Mouse (Mus musculus) lung, adult 2 months (tissue): ENCODE results near the gene Gm10382. TPM values are rescaled to one million over a fixed set of nuclear protein-coding genes. Genes with fewer than 3 reads are reported as not detected.
"Not testable (repeated sequence)": the region's sequence is repeated elsewhere in the genome, so short reads cannot be mapped to it uniquely, and the experiment has no call there.

Experiments
- DNase-seq: peaks from one replicate; pipeline ENCODE4 v3.0.0; 2022
- H3K4me1 ChIP-seq: fragments of 200-500 bp; 2 replicates; pipeline ENCODE4 v1.6.1; 2011; ENCODE audit warnings: low read length; ENCODE audit not compliant: control insufficient read depth, insufficient read depth
- H3K4me3 ChIP-seq: fragments of 200-500 bp; replicated peaks from 2 replicates; pipeline ENCODE3; 2011; ENCODE audit warnings: low read depth, mild to moderate bottlenecking, control low read depth, low read length; ENCODE audit errors: extremely low read depth
- CTCF ChIP-seq: fragments of 200-500 bp; IDR thresholded peaks from 2 replicates; pipeline ENCODE4 v1.5.1; 2011; ENCODE audit warnings: mild to moderate bottlenecking, low read length, control low read depth; ENCODE audit not compliant: insufficient read depth
- POLR2A ChIP-seq: fragments of 200-500 bp; IDR thresholded peaks from 2 replicates; pipeline ENCODE4 v1.6.1; 2011; ENCODE audit warnings: low read depth, mild to moderate bottlenecking, control low read depth, low read length, borderline replicate concordance; ENCODE audit errors: extremely low read depth
- WGBS: fragments of 180-500 bp; shearing (Covaris S2); methylation state at CpG from one replicate; pipeline ENCODE4 v1.1.7; 2018; 5-methylcytosine and 5-hydroxymethylcytosine counted together
- polyA plus RNA-seq: library from polyadenylated mRNA; depleted of rRNA; stranded (reverse); fragments of >200 nt; gene quantifications from 2 replicates; pipeline ENCODE4 v1.2.3, GENCODE M21; 2012

Gene Gm10382
- polyA plus RNA-seq, 1 experiment: 0.25 TPM

DNA sequence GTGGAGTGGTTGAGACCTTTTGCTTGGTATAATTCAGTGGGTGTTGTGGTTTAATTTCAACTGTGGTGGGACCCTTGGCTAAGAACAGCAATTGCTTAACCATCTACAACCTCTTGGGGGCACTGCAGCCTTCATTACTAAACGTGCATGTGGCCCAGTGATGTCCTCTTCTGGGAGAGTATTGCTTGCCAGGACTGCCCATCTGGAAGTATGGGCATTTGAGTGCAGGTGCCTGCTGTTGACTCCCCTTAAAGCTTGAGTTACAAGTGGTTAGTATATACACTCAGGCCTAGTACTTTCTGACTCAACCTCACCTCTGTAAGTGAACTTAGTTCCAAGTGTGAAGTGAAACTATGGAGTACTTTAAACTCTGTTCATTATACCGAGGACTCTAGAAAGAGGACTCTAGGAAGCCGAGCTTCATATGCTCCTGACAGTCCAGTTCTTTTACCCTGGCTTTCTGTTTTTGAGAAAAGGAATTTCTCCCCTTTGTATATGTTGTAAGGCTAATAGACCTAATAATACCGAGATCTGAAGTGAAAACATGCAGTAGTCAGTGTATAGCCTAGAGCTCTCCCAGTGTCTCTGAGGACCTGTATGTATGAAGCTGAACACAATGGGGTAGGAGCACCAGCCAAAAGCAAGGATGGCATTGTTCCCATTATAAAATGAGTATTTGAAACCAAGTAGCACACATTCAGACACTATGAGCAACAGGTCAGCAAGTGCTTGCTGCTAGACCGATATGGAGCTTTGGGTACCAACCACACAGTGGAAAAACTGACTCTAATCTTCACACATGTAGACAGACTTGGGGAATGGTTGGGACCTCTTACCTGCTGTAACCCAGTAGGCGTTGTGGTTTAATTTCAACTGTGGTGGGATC is 6.2 kb upstream of the Gm10382 start:
- H3K4me1 ChIP-seq: peaks cover 24% of the 10 kb centered on the region
- peak; percentile 50 for DNase-seq
- no peak overlapping the region for H3K4me3 ChIP-seq
- WGBS: 27% methylated on average over 6 of the region's 6 CpGs
- peak; percentile 12; the same call in 1 of the 2 replicates for TF ChIP-seq POLR2A
- peak; percentile 62 for TF ChIP-seq CTCF

DNA sequence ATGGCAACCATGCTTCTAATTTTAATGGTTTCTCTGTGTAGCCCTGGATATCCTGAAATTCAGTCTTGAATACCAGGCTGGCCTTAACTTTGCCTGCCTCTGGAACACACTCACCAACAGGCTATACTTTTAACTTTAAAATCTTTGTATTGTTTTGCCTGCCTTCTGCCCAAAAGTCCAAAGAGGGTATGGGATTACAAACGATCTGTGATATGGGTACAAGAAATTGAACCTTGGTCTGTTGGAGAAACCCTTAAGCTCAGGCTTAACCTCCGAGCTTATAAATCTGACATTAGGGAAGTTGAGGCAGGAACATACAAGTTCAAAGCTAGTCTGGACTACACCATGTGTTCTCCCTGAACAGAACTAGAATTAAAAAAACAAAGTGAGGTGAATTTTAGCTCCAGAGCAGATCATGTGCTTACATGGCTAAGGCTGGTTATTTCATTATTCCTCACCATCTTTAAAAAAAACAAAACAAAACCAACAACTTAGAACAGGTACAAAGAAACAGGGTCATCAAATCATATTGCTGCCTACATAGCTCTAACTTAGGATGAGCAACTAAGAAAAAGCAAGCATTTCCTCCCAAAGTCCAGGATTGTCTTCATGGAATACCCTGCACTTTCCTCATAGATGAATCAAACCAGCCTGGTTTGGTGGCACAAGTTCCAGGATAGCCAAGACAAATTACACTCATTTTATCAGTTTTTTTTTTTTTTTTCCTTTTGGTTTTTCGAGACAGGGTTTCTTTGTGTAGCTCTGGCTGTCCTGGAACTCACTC is 5.3 kb upstream of the Gm10382 start:
- Histone ChIP-seq H3K4me3 (no peak overlapping the region), H3K4me1 (peaks cover 24% of the 10 kb centered on the region)
- no peak for DNase-seq
- TF ChIP-seq CTCF (no peak), POLR2A (peak; percentile 33; the same call in 1 of the 2 replicates)
- WGBS: 47% methylated on average over 3 of the region's 3 CpGs

DNA sequence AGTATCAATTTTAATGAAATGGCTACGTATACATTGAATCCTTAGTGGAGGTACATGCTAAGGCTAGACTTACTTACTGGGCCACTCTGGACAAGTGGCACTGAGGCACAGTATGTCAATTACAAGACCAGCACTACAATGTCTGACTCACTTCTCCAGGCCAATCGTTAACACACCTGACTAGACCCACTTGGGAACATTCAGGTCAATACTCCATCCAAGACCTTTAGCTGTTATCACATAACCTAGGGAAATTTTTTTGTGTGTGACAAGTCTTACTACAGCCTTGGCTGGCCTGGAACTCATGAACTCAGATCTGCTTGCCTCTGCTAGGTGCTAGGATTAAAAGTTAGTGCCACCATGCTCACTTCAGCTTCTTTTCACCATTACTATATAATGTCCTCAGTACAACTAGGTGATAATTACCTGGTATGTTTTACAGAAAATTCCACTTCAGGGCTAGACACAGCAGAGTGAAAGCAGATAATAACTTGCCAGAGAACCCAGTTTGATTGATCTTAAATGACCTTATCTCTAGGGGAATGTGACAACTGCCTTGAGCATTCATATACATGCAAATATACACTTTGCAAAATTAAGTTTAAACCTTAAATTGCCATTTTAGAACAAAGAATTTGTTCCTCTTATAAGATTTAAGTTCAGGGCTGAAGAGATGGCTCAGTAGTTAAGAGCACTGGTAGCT is 4.5 kb upstream of the Gm10382 start:
- no peak overlapping the region for H3K4me3 ChIP-seq
- WGBS: 58% methylated on average over 2 of the region's 2 CpGs
- DNase-seq: no peak

DNA sequence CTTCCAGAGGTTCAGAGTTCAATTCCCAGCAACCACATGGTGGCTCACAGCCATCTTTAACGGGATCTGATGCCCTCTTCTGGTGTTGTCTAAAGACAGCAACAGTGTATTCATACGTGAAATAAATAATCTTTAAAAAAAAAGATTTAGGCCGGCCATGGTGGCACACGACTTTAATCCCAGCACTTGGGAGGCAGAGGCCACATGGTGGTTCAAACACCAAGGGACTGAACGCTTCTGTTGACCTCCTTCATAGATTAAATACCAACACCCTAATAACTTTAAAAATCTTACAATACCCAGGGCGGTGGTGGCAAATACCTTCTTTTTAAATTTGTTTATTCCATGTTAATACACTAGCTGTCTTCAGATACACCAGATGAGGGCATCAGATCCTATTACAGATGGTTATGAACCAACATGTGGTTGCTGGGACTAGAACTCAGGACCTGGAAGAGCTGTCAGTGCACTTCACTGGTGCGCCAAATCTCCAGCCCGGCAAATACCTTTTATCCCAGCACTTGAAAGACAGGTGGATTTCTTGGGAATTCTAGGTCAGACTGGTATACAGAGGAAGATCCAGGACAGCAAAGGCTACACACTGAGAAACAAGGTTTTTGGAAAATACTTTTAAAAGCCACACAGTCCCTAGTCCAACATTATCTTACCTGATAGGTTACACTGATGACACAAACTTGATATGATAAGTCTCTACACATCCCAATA is 3.7 kb upstream of the Gm10382 start:
- H3K4me3 ChIP-seq: peak overlapping the region; percentile 21
- WGBS: 37% methylated on average over 8 of the region's 8 CpGs
- TF ChIP-seq POLR2A (peak; percentile 45; the same call in 1 of the 2 replicates), CTCF (no peak)
- H3K4me1 ChIP-seq: peaks cover 26% of the 10 kb centered on the region
- DNase-seq: no peak

More for the DNA sequence above, 4.5 kb upstream of the Gm10382 start:
- peaks cover 24% of the 10 kb centered on the region for H3K4me1 ChIP-seq
- TF ChIP-seq POLR2A: no peak
- no peak for TF ChIP-seq CTCF

DNA sequence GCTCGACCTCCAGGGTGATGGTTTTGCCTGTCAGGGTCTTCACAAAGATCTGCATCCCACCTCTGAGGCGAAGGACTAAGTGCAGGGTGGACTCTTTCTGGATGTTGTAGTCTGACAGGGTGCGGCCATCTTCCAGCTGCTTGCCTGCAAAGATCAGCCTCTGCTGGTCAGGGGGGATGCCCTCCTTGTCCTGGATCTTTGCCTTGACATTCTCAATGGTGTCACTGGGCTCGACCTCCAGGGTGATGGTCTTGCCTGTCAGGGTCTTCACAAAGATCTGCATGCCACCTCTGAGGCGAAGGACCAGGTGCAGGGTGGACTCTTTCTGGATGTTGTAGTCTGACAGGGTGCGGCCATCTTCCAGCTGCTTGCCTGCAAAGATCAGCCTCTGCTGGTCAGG is 1.8 kb upstream of the Gm10382 start:
- WGBS: 57% methylated on average over 5 of the region's 6 CpGs
- DNase-seq, H3K4me3 ChIP-seq: not testable (repeated sequence)
- peaks cover 30% of the 10 kb centered on the region for H3K4me1 ChIP-seq

DNA sequence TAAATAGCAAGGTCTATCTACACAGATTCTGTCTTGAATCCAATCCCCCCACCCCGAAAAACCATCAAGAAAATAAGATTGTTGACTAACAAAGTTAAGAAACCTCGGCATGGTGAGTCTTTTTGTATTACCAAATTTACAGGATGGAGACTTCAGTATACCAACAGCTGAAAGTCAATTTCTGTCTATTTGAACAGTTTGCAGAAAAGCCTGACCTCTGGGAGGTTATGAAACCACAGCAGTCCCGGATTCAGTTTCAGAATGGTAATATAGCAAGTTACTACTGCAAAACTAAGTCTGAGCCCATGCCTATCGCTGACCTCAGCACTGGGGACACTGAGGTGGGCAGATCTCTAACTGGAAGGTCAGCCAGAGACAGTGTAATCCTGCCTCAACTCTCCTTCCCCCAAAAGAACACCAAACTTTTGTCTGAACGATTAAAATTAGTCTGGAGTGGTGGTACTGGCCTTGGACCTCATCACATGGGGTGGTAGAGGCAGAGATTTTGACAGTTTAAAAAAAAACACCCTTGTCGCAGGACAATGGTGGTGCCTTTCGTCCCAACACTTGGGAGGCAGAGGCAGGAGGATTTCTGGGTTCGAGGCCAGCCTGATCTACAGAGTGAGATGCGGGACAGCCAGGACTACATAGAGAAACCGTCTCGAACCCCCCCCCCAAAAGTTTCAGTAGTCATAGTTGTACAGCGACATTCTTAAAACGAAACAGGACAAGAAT is 597 bp upstream of the Gm10382 start:
- Histone ChIP-seq H3K4me1 (peaks cover 23% of the 10 kb centered on the region), H3K4me3 (peak overlapping the region; percentile 94)
- TF ChIP-seq POLR2A: peak; percentile 60; the same call in 1 of the 2 replicates
- no peak for TF ChIP-seq CTCF
- WGBS: 5% methylated on average over 13 of the region's 13 CpGs
- DNase-seq: no peak

DNA sequence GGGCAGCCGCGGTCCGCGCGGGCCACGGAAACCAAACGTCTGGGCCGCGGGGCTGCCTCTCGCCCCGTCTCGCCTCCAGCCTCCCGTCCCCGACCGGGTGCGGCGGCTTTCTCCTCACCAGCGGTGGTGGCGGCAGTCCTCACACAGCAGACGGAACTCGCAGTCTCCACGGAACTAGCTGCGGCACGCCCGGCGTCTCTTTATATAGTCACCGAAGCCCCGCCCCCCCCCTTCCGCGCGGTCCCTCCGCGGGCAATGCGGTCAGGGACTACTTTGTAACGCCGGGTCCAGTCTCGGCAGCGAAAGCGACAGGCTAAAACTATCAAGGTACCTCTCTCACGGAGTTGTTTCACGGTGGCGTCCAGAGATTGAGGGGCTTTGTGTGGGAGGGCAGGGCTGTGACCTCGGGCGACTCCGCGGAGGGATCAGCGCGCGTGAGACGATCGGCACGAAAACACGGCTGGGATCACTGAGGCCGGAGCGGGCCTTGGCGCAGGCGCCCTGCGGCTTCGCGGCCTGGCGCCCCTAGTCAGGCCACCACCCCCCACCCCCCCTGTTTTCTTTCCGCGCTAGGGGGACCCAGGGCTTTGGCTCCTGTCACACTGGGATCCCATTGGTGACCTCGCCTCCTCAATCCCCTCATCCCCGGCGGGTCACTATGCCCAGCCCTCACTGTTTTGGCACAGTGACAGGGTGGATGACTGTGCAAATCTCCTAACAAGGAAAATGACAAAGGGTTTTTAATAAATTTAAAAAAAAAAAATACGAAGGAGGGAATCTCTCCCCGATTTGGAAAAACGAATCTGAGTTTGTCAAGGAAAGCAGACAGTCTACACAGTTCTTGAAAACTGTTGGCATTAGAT is 688 bp downstream of the Gm10382 start, which contains the start of gene Ubc:
Gene Ubc (minus strand): TSS at position 624 of the 863 bp plus-strand sequence.
- WGBS: under 1% methylated on average over 69 of the region's 69 CpGs
- H3K4me3 ChIP-seq: peak within 1 kb of the TSS; percentile 94
- TF ChIP-seq POLR2A (peak; percentile 99), CTCF (no peak)
- H3K4me1 ChIP-seq: peaks cover 17% of the 10 kb centered on the region
- DNase-seq: peak; percentile 89

DNA sequence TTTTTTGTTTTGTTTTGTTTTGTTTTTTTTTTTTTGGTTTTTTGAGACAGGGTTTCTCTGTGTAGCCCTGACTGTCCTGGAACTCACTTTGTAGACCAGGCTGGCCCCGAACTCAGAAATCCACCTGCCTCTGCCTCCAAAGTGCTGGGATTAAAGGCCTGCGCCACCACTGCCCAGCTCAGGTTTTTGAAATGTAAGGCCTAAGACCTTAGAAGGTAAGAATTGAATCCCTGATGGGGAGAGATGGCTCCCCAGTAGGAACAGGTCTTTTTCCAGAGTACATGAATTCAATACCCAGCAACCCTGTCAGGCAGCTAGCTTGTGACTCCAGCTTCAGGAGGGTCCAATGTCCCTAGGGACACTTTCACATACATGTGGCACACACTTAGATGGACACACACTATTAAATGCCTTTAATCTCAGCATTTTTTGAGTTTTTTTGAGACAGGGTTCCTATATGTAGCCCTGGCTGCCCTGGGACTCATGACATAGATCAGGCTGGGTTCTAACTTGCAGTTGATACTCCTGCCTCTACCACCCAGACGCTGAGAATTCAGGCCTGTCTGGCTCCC is 1.9 kb downstream of the Gm10382 start:
- Histone ChIP-seq H3K4me1 (peaks cover 10% of the 10 kb centered on the region), H3K4me3 (no peak overlapping the region)
- no peak for TF ChIP-seq CTCF
- no peak for TF ChIP-seq POLR2A
- 76% methylated on average over 3 of the region's 3 CpGs for WGBS
- peak; percentile 26 for DNase-seq
